Mouse (Mus musculus) G1E (cell line): Measurements from ENCODE around the gene Hoxb1. TPM values are rescaled to one million over a fixed set of nuclear protein-coding genes. Genes with fewer than 3 reads are reported as not detected.

Experiments
- ATAC-seq: 2 replicates; pipeline ENCODE4 v1.8.0; 2016; ENCODE audit warnings: mild to moderate bottlenecking; ENCODE audit not compliant: insufficient number of reproducible peaks, poor library complexity, low FRiP score, severe bottlenecking; ENCODE audit errors: extremely low read depth
- DNase-seq: peaks from one replicate; pipeline ENCODE4 v3.0.0; 2012; ENCODE audit warnings: low spot score
- H3K27me3 ChIP-seq: 2 replicates; pipeline ENCODE4 v1.6.1; 2012; ENCODE audit warnings: mild to moderate bottlenecking, low read length, inconsistent platforms; ENCODE audit not compliant: insufficient read depth
- H3K36me3 ChIP-seq: replicated peaks from 2 replicates; pipeline ENCODE3; 2012; ENCODE audit warnings: mild to moderate bottlenecking, inconsistent platforms
- H3K4me1 ChIP-seq: 2 replicates; pipeline ENCODE4 v1.6.1; 2012; ENCODE audit warnings: low read depth, low read length, inconsistent platforms, mixed read lengths; ENCODE audit not compliant: insufficient read depth
- H3K4me3 ChIP-seq: 2 replicates; pipeline ENCODE4 v1.5.1; 2012; ENCODE audit warnings: low read depth, mild to moderate bottlenecking, inconsistent platforms, low read length, moderate library complexity, mixed read lengths
- H3K9me3 ChIP-seq: replicated peaks from 2 replicates; pipeline ENCODE4 v1.6.1; 2012; ENCODE audit warnings: inconsistent platforms
- CTCF ChIP-seq: IDR thresholded peaks from 2 replicates; pipeline ENCODE4 v1.5.1; 2012; ENCODE audit warnings: low read depth, low read length, inconsistent platforms, mixed read lengths
- GATA1 ChIP-seq: IDR thresholded peaks from 2 replicates; pipeline ENCODE4 v1.6.1; 2012; ENCODE audit warnings: borderline replicate concordance, low read length, inconsistent platforms, mixed read lengths
- GATA2 ChIP-seq: IDR thresholded peaks from 2 replicates; pipeline ENCODE4 v1.6.1; 2012; ENCODE audit warnings: low read depth, low read length, inconsistent platforms, borderline replicate concordance
- POLR2AphosphoS5 ChIP-seq: IDR thresholded peaks from 2 replicates; pipeline ENCODE4 v1.6.1; 2012; ENCODE audit warnings: low read depth, low read length, inconsistent platforms; ENCODE audit not compliant: insufficient replicate concordance
- TAL1 ChIP-seq: conservative IDR thresholded peaks from 2 replicates; pipeline ENCODE4 v1.6.1; 2012; ENCODE audit warnings: low read depth, low read length, inconsistent platforms, mixed read lengths
- polyA plus RNA-seq: library from polyadenylated mRNA; stranded (reverse); fragments of >175 nt; gene quantifications from 2 replicates; pipeline ENCODE4 v1.2.3, GENCODE M21; 2012
- total RNA-seq, 2 experiments: library from RNA; stranded (forward) in 1 of 2; stranded (reverse) in 1 of 2; fragments of 200-1000 nt in 1 of 2; fragments of >200 nt in 1 of 2; fragmentation: Nextera tagmentation in 1 of 2; gene quantifications; 2 replicates each; pipeline ENCODE4 v1.2.3; 2014 to 2017

Hoxb1 gene
- not detected in 2 replicates for total RNA-seq (2014; fragmentation: Nextera tagmentation)
- 0.11 and 0.12 TPM in 2 replicates for total RNA-seq (2017)
- not detected in 2 replicates for polyA plus RNA-seq

- TF ChIP-seq CTCF (no peak), GATA1 (no peak), TAL1 (no peak), GATA2 (no peak), POLR2AphosphoS5 (no peak)
- Histone ChIP-seq H3K9me3 (no peaks in the 10 kb centered on the region), H3K4me1 (no peaks in the 10 kb centered on the region), H3K36me3 (no peaks in the 10 kb centered on the region), H3K27me3 (peaks cover 38% of the 10 kb centered on the region), H3K4me3 (no peak within 1 kb of the TSS)
- ATAC-seq (no peak), DNase-seq (no peak)
Measured at GRCm38 (mm10) chr11:96365441-96366091, at the start of gene Hoxb1. Gene Hoxb1, plus strand, starts transcription at chr11:96365752.

DNA sequence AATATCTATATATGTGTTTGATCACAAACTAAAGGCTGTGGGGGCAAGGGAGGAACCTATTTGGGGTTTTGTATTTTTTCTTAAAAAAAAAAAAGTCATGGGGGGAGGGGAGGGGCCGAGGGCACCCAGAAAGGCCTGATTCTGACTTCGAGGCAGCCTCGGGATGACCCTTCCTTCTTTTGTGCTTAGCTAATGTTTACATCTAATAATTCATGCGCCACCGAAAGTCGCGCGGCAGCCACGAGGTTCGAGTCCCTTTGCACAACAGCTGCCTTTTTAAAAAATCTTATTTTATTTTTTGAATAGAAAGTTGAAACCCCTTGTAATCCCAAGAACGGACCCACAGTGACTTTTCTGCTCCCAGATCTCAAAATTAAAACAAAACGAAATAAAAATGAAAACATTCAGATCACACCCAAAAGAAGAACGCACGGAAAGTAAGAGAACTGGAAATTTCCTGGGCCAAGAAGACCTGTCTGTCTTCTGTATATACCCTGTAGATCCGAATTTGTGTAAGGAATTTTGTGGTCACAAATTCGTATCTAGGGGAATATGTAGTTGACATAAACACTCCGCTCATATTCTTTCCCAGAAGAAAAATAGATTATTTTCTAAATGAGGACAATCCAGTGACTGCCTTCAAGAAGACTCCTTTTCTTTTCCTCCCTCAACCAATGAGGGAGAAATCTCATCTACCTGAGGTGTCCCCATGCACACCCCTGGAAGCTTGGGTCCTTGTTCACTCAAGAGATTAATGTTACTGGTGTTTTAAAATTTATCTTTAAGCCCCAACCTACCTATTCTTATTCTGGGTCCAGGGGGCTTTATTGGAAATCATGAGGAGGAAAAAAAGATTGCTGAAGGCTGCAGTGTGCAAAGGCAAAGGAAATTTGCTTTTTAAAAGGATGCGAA is 48.6 kb upstream of the Hoxb1 start:
- Histone ChIP-seq H3K27me3 (peaks cover 52% of the 10 kb centered on the region), H3K4me1 (no peaks in the 10 kb centered on the region)

DNA sequence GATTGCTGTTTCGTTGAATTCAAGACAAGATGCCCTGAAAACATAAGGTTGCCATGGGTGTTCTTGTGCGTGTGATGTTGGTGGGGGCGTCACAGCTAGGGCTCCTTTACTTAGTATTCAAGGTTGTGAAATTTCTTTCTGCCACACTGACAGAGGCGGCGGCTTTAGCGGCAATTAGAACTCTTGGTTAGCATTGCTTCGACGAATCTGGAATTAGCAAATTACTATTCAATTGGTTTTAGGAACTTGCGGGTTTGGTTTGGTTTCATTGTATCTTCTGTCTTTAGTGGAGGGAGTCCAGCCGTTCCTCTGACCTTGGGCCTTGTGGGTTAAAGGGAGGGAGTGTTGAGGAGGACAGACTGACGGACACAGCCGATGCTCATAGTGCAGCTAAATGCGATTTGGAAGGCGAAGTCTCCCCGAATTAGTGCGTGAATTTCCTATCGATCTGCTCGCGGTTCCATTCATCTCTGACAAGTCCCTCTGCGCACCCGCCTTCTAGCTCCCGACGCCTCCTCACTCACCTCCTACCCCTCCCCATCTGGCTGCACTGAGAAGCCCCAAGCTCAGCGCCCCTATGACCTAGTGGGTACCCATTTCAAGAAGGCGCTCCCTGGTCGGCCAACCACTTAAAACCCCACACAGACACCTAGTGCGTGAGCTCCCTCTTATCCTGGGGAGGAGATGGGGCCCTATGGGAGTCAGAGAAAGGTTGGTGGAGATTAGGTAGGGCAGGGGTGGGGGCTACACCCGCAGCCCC is 47.8 kb upstream of the Hoxb1 start, which contains the start of gene Hoxb4:
TSS of gene Hoxb4 (plus strand) at position 660 of the 760 bp plus-strand sequence.
- no peaks in the 10 kb centered on the region for H3K36me3 ChIP-seq

More for the DNA sequence above, 48.6 kb upstream of the Hoxb1 start:
- TF ChIP-seq CTCF, result no peak
- no peak for TF ChIP-seq POLR2AphosphoS5
- TF ChIP-seq GATA1, result no peak
- TF ChIP-seq GATA2, result no peak
- no peak for TF ChIP-seq TAL1
- Histone ChIP-seq H3K4me3 (no peak overlapping the region), H3K9me3 (no peaks in the 10 kb centered on the region), H3K36me3 (no peaks in the 10 kb centered on the region)
- no peak for DNase-seq
- ATAC-seq, result no peak

GRCm38 (mm10) chr11:96318368-96319070 is 47.0 kb upstream of the Hoxb1 start:
- no peak overlapping the region for H3K4me3 ChIP-seq

More for the DNA sequence above, 47.8 kb upstream of the Hoxb1 start, which contains the start of gene Hoxb4:
- H3K4me3 ChIP-seq, result no peak within 1 kb of the TSS
- no peaks in the 10 kb centered on the region for H3K9me3 ChIP-seq
- no peaks in the 10 kb centered on the region for H3K4me1 ChIP-seq
- ATAC-seq (no peak), DNase-seq (no peak)
- peaks cover 50% of the 10 kb centered on the region for H3K27me3 ChIP-seq
- TF ChIP-seq TAL1, result no peak
- no peak for TF ChIP-seq GATA1
- no peak for TF ChIP-seq CTCF
- TF ChIP-seq POLR2AphosphoS5, result no peak
- no peak for TF ChIP-seq GATA2

DNA sequence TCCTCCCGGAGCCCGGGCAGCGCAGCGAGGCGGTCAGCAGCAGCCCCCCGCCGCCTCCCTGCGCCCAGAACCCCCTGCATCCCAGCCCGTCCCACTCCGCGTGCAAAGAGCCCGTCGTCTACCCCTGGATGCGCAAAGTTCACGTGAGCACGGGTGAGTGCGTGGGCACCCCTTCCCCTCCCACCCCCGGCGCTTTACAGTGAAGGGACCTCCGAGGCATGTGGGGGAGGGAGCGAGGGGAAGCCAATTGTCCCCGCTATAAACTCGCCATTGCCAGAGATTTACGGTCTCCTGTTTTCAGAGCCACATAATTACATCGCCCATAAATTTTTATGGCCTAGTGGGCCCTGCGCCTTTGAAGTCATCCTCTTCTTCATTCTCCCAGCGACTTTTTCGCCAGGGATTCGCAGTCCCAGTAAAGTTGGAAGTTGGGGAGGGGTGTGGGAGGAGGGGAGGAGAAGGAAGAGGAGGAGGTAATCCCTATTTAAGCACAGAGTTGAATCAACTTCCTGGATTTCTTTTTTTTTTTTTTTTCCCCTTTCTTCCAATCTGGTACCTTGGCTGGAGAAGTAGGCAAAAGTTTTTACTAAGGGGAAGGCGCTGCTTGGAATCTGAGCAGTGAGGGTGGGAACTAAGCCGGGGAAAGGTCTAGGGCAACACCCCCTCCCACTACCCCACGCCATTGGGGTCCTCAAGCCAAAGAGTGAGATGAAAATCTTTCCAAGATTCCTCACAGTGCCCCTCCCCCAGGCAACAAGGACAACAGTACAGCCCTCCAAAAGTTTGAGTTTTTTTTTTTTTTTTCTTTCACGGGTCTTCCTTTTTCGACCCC is 46.3 kb upstream of the Hoxb1 start:
- Histone ChIP-seq H3K9me3 (no peaks in the 10 kb centered on the region), H3K4me1 (no peaks in the 10 kb centered on the region), H3K27me3 (peaks cover 49% of the 10 kb centered on the region), H3K4me3 (no peak overlapping the region), H3K36me3 (no peaks in the 10 kb centered on the region)
- DNase-seq, result no peak
- TF ChIP-seq GATA1 (no peak), TAL1 (no peak)
- no peak for ATAC-seq

More at GRCm38 (mm10) chr11:96318368-96319070, 47.0 kb upstream of the Hoxb1 start:
- H3K9me3 ChIP-seq, result no peaks in the 10 kb centered on the region
- H3K27me3 ChIP-seq, result peaks cover 50% of the 10 kb centered on the region
- TF ChIP-seq GATA1 (no peak), CTCF (no peak), TAL1 (no peak), GATA2 (no peak), POLR2AphosphoS5 (no peak)
- ATAC-seq, result no peak
- no peaks in the 10 kb centered on the region for H3K4me1 ChIP-seq
- DNase-seq, result no peak
- H3K36me3 ChIP-seq, result no peaks in the 10 kb centered on the region
